Mouse (Mus musculus): ENCODE results near the gene Npnt. TPM values are rescaled to one million over a fixed set of nuclear protein-coding genes. Genes with fewer than 3 reads are reported as not detected.

Npnt gene
- polyA plus RNA-seq, 1 experiment from 2014 or later, result 11.3 TPM

- no peaks in the 10 kb centered on the region for H3K27me3 ChIP-seq (ENCODE audit: control insufficient read depth, insufficient read depth, low read length)
- 89% methylated on average over 3 of the region's 3 CpGs for WGBS
- no peak for DNase-seq (ENCODE audit: low spot score)
- no peaks in the 10 kb centered on the region for H3K9me3 ChIP-seq (ENCODE audit: control insufficient read depth, low read length)
- no peak overlapping the region for H3K9ac ChIP-seq (ENCODE audit: low read length)
- no peak overlapping the region for H3K4me3 ChIP-seq (ENCODE audit: low read depth, low read length)
- H3K36me3 ChIP-seq (ENCODE audit: control insufficient read depth, insufficient read depth, low read length), result no peaks in the 10 kb centered on the region
- H3K4me1 ChIP-seq (ENCODE audit: control insufficient read depth, insufficient read depth, low read length), result 0 out of 2 replicates have a peak, but pooled peaks cover 3% of the 10 kb centered on the region
- ATAC-seq (ENCODE audit: insufficient number of reproducible peaks, low FRiP score, low TSS enrichment, low read depth), result no peak
- H3K27ac ChIP-seq (replicated peaks; ENCODE audit: low read depth, low read length), result no peak overlapping the region
- no peak overlapping the region for H3K4me2 ChIP-seq (ENCODE audit: low read depth, severe bottlenecking)
These were observed 69.7 kb downstream of the Npnt start for GRCm38 (mm10) chr3:132880361-132880760.

GRCm38 (mm10) chr3:132876933-132877676 is 73.0 kb downstream of the Npnt start:
- H3K27me3 ChIP-seq (ENCODE audit: control insufficient read depth, insufficient read depth, low read length), result no peaks in the 10 kb centered on the region
- WGBS, result 43% methylated on average over 10 of the region's 10 CpGs
- no peaks in the 10 kb centered on the region for H3K36me3 ChIP-seq (ENCODE audit: control insufficient read depth, insufficient read depth, low read length)
- no peaks in the 10 kb centered on the region for H3K9me3 ChIP-seq (ENCODE audit: control insufficient read depth, low read length)
- ATAC-seq (ENCODE audit: insufficient number of reproducible peaks, low FRiP score, low TSS enrichment, low read depth) (no peak), DNase-seq (ENCODE audit: low spot score) (no peak)
- H3K9ac ChIP-seq (ENCODE audit: low read length), result no peak overlapping the region
- H3K27ac ChIP-seq (replicated peaks; ENCODE audit: low read depth, low read length), result no peak overlapping the region
- H3K4me3 ChIP-seq (ENCODE audit: low read depth, low read length), result no peak overlapping the region
- H3K4me2 ChIP-seq (ENCODE audit: low read depth, severe bottlenecking), result no peak overlapping the region
- H3K4me1 ChIP-seq (ENCODE audit: control insufficient read depth, insufficient read depth, low read length), result 0 out of 2 replicates have a peak, but pooled peaks cover 3% of the 10 kb centered on the region

DNA sequence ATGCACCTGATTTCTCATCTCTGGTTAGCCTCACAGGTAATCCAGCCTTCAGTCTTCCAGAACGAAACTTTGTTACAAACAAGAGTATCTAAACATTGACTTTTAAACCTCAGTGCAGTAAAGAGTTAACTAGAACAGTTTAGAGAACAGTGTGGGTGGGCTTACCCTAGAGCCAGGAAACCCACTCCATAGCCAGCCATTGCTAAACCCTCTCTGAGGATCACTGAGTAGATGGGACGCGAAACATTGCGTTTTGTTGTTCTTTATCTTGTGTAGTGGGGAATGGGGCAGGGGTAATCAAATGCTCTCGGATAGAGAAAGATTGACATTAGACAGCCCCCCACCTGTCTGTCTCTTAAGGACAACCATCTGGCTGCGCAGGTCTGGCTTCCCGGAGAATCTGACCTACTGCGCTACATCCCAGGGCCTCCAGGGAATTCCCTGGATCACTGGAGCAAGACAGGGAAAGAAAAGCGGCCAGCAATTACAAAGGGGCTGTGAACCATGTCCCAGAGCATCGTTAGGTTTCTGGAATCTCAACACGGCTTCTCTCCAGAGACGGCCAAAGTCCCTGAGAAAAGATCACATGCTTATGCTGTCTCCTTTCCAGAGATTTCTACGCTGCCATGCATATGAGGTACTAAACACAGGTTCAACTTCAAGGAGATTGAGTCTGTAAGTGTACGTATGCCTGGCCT is 73.9 kb downstream of the Npnt start:
- Histone ChIP-seq H3K9ac (ENCODE audit: low read length) (no peak overlapping the region), H3K4me1 (ENCODE audit: control insufficient read depth, insufficient read depth, low read length) (0 out of 2 replicates have a peak, but pooled peaks cover 3% of the 10 kb centered on the region), H3K4me2 (ENCODE audit: low read depth, severe bottlenecking) (no peak overlapping the region), H3K9me3 (ENCODE audit: control insufficient read depth, low read length) (no peaks in the 10 kb centered on the region), H3K36me3 (ENCODE audit: control insufficient read depth, insufficient read depth, low read length) (no peaks in the 10 kb centered on the region), H3K27me3 (ENCODE audit: control insufficient read depth, insufficient read depth, low read length) (no peaks in the 10 kb centered on the region), H3K27ac (replicated peaks; ENCODE audit: low read depth, low read length) (no peak overlapping the region), H3K4me3 (ENCODE audit: low read depth, low read length) (no peak overlapping the region)
- 65% methylated on average over 14 of the region's 14 CpGs for WGBS
- DNase-seq (ENCODE audit: low spot score) (no peak), ATAC-seq (ENCODE audit: insufficient number of reproducible peaks, low FRiP score, low TSS enrichment, low read depth) (no peak)

- 75% methylated on average over 6 of the region's 6 CpGs for WGBS
- H3K4me1 ChIP-seq (ENCODE audit: control insufficient read depth, insufficient read depth, low read length), result 0 out of 2 replicates have a peak, but pooled peaks cover 3% of the 10 kb centered on the region
- no peak for ATAC-seq (ENCODE audit: insufficient number of reproducible peaks, low FRiP score, low TSS enrichment, low read depth)
- DNase-seq (ENCODE audit: low spot score), result no peak
- H3K4me2 ChIP-seq (ENCODE audit: low read depth, severe bottlenecking), result no peak overlapping the region
- H3K27me3 ChIP-seq (ENCODE audit: control insufficient read depth, insufficient read depth, low read length), result no peaks in the 10 kb centered on the region
- no peak overlapping the region for H3K4me3 ChIP-seq (ENCODE audit: low read depth, low read length)
- H3K36me3 ChIP-seq (ENCODE audit: control insufficient read depth, insufficient read depth, low read length), result no peaks in the 10 kb centered on the region
- H3K27ac ChIP-seq (replicated peaks; ENCODE audit: low read depth, low read length), result no peak overlapping the region
- H3K9me3 ChIP-seq (ENCODE audit: control insufficient read depth, low read length), result no peaks in the 10 kb centered on the region
- no peak overlapping the region for H3K9ac ChIP-seq (ENCODE audit: low read length)
These were observed 76.8 kb downstream of the Npnt start for GRCm38 (mm10) chr3:132873251-132873650.

GRCm38 (mm10) chr3:132871318-132871904 is 78.7 kb downstream of the Npnt start:
- WGBS, result 87% methylated on average over 9 of the region's 9 CpGs
- Histone ChIP-seq H3K4me2 (ENCODE audit: low read depth, severe bottlenecking) (no peak overlapping the region), H3K4me3 (ENCODE audit: low read depth, low read length) (no peak overlapping the region), H3K27ac (replicated peaks; ENCODE audit: low read depth, low read length) (no peak overlapping the region), H3K4me1 (ENCODE audit: control insufficient read depth, insufficient read depth, low read length) (no peaks in the 10 kb centered on the region), H3K9me3 (ENCODE audit: control insufficient read depth, low read length) (no peaks in the 10 kb centered on the region), H3K36me3 (ENCODE audit: control insufficient read depth, insufficient read depth, low read length) (no peaks in the 10 kb centered on the region), H3K9ac (ENCODE audit: low read length) (no peak overlapping the region), H3K27me3 (ENCODE audit: control insufficient read depth, insufficient read depth, low read length) (no peaks in the 10 kb centered on the region)
- DNase-seq (ENCODE audit: low spot score) (no peak), ATAC-seq (ENCODE audit: insufficient number of reproducible peaks, low FRiP score, low TSS enrichment, low read depth) (no peak)

GRCm38 (mm10) chr3:132870079-132870478 is 80.0 kb downstream of the Npnt start:
- no peaks in the 10 kb centered on the region for H3K9me3 ChIP-seq (ENCODE audit: control insufficient read depth, low read length)
- H3K9ac ChIP-seq (ENCODE audit: low read length), result no peak overlapping the region
- WGBS, result 89% methylated on average over 6 of the region's 6 CpGs
- no peaks in the 10 kb centered on the region for H3K36me3 ChIP-seq (ENCODE audit: control insufficient read depth, insufficient read depth, low read length)
- ATAC-seq (ENCODE audit: insufficient number of reproducible peaks, low FRiP score, low TSS enrichment, low read depth), result no peak
- H3K27me3 ChIP-seq (ENCODE audit: control insufficient read depth, insufficient read depth, low read length), result no peaks in the 10 kb centered on the region
- H3K4me2 ChIP-seq (ENCODE audit: low read depth, severe bottlenecking), result no peak overlapping the region
- no peak overlapping the region for H3K4me3 ChIP-seq (ENCODE audit: low read depth, low read length)
- DNase-seq (ENCODE audit: low spot score), result no peak
- H3K4me1 ChIP-seq (ENCODE audit: control insufficient read depth, insufficient read depth, low read length), result no peaks in the 10 kb centered on the region
- no peak overlapping the region for H3K27ac ChIP-seq (replicated peaks; ENCODE audit: low read depth, low read length)

DNA sequence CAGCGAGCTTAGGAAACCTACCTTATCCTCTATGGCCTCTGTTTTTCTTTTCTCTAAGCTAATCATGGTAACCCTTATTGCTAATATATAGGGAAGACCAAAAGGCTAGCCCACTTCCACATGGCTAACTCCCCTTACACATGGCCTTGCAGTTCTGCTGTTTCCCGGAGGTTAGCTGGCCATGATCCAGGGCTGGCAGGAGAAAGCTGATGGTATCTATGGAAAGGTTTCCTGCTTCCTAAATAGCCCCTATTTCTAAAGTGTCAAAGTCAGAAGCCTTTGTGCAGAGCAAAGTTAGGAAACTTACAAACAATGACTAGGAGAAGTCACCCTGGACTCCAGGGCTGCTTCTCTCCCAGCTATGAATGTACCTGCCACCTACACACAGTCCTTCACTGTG is 81.3 kb downstream of the Npnt start:
- Histone ChIP-seq H3K27me3 (ENCODE audit: control insufficient read depth, insufficient read depth, low read length) (no peaks in the 10 kb centered on the region), H3K4me1 (ENCODE audit: control insufficient read depth, insufficient read depth, low read length) (no peaks in the 10 kb centered on the region), H3K9ac (ENCODE audit: low read length) (no peak overlapping the region), H3K27ac (replicated peaks; ENCODE audit: low read depth, low read length) (no peak overlapping the region), H3K36me3 (ENCODE audit: control insufficient read depth, insufficient read depth, low read length) (no peaks in the 10 kb centered on the region), H3K9me3 (ENCODE audit: control insufficient read depth, low read length) (no peaks in the 10 kb centered on the region), H3K4me3 (ENCODE audit: low read depth, low read length) (no peak overlapping the region), H3K4me2 (ENCODE audit: low read depth, severe bottlenecking) (no peak overlapping the region)
- ATAC-seq (ENCODE audit: insufficient number of reproducible peaks, low FRiP score, low TSS enrichment, low read depth) (no peak), DNase-seq (ENCODE audit: low spot score) (no peak)
- 84% methylated on average over 2 of the region's 2 CpGs for WGBS

DNA sequence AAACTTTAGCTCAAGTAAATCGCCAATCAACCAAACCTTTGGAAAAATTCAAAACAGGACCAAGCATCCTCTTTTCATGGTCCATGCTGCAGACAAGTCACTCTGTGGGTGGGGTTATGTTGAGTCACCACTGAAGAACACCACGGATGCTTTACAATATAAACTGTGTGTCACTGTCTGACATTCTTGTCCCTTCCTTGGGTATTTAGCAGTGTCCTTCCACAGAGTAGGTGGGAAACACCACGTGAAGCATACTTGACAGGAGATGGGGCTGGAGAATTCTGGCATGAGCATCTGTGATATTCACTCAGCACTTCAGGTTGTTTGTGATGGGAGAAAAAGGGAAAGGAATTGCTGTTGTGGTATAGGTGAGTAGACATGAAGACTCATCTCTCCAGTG is 83.1 kb downstream of the Npnt start:
- Histone ChIP-seq H3K9ac (ENCODE audit: low read length) (no peak overlapping the region), H3K27me3 (ENCODE audit: control insufficient read depth, insufficient read depth, low read length) (no peaks in the 10 kb centered on the region), H3K4me1 (ENCODE audit: control insufficient read depth, insufficient read depth, low read length) (no peaks in the 10 kb centered on the region), H3K36me3 (ENCODE audit: control insufficient read depth, insufficient read depth, low read length) (no peaks in the 10 kb centered on the region), H3K4me3 (ENCODE audit: low read depth, low read length) (no peak overlapping the region), H3K9me3 (ENCODE audit: control insufficient read depth, low read length) (no peaks in the 10 kb centered on the region), H3K4me2 (ENCODE audit: low read depth, severe bottlenecking) (no peak overlapping the region), H3K27ac (replicated peaks; ENCODE audit: low read depth, low read length) (no peak overlapping the region)
- ATAC-seq (ENCODE audit: insufficient number of reproducible peaks, low FRiP score, low TSS enrichment, low read depth) (no peak), DNase-seq (ENCODE audit: low spot score) (no peak)
- WGBS, result 77% methylated on average over 3 of the region's 3 CpGs
